Mouse (Mus musculus): ENCODE data around the gene Trim7.
"Not testable (repeated sequence)": the region's sequence is repeated elsewhere in the genome, so short reads cannot be mapped to it uniquely, and the experiment has no call there.

The Trim7 gene

GRCm38 (mm10) chr11:48852624-48853473 lies 26.9 kb downstream of the Trim7 start:
- no peak for DNase-seq

GRCm38 (mm10) chr11:48853474-48854180 lies 27.7 kb downstream of the Trim7 start:
- peak; percentile 89 for DNase-seq

- peak; percentile 69 for DNase-seq
Measured at GRCm38 (mm10) chr11:48859014-48859413, 33.1 kb downstream of the Trim7 start.

DNA sequence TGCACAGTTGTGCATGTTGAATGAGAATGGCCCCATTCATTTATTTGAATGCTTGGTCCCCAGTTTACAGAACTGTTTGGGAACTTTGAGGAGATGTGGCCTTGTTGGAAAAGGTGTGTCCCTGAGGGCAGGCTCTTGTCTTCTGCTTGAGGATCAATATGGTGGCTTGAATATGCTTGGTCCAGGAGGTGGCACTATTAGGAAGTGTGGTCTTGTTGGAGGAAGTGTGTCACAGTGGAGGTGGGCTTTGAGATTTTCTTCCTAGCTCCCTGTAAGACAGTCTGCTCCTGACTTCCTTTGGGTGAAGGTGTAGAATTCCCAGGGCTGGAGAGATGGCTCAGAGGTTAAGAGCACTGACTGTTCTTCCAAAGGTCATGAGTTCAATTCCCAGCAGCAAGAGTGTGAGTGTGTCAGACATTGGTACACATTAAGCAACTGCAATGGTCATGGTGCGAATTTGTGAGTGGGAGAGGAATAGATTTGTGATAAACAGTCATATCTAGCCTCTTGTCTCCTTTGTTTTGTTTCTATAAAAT lies 36.9 kb downstream of the Trim7 start:
- no peak for DNase-seq

DNA sequence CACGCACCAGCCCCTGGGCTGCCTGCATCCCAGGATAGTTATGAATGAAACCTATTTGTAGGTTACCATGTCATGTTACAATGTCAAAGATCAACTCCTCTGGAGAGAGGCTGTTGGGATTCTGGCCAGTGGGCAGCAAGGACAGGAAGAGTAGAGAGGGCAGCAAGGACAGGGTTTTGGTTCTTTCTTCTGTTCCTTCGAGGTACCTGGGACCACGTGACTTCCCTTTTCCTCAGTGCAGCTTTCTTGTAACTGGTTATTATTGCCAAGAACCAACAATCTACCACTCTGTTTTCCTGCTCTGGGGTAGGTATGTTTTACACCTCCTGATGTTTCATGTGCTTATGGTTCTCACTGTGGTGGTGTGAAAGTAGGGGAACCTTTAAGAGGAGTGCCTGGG lies 37.9 kb downstream of the Trim7 start:
- DNase-seq = no peak

- DNase-seq = no peak
Measured at GRCm38 (mm10) chr11:48866481-48866880, 40.5 kb downstream of the Trim7 start.

DNA sequence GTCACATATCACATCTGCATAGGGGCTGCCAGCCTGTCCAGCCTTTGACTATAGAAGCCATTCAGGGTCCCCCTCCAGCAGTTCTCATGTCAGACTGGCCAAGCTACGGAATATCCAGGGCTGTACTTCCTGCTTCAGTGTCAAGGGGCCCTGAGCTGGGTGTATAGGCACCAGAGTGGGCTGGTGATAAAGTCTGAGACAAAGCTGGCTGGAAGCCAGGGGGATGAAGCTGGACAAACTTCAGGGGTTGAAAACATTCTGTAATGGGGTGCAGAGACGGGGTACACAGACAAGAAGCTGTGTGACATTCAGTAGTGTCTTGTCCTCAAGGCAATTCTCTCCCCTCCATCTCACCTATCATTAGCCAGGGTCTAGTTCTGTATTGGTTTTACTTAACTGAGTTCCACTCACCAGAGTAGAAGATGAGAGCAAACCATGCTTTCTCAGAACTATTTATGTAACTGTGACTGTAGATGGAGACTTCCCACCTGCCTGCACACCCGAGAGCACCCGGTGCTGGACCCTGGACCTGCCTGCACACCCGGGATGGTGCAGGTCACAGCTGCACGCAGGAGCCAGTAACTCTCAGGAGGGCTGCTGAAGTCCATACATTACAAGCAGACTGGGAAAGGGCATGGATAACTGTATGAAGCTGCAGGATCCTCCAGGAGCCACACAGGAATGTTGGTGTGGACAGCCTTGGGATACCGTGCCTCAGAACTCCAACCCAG lies 43.6 kb downstream of the Trim7 start:
- DNase-seq = peak; percentile 42

DNA sequence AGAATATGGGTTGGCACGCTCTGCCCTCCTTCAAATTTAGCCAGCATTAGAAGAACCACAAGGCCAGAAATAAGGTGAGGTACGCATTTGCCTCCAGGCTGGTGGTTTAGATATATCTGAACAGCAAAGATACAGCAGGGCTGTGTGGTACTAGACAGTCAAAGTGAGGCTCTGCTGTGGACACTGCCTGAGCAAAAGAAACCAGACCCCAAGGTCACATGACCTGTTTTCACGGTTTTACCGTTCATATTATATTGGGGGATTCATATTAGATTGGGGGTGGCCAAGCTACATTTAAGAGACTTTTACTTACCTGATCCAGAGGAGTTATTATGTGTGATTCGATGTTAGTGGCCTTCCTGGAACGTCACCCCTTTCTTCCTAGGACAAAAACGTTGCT lies 44.8 kb downstream of the Trim7 start:
- DNase-seq = peak; percentile 36

- peak; percentile 78 for DNase-seq
Measured at GRCm38 (mm10) chr11:48871201-48871772, 45.3 kb downstream of the Trim7 start, which contains the start of gene Irgm1. Gene Irgm1 (minus strand): TSS chr11:48871683.

DNA sequence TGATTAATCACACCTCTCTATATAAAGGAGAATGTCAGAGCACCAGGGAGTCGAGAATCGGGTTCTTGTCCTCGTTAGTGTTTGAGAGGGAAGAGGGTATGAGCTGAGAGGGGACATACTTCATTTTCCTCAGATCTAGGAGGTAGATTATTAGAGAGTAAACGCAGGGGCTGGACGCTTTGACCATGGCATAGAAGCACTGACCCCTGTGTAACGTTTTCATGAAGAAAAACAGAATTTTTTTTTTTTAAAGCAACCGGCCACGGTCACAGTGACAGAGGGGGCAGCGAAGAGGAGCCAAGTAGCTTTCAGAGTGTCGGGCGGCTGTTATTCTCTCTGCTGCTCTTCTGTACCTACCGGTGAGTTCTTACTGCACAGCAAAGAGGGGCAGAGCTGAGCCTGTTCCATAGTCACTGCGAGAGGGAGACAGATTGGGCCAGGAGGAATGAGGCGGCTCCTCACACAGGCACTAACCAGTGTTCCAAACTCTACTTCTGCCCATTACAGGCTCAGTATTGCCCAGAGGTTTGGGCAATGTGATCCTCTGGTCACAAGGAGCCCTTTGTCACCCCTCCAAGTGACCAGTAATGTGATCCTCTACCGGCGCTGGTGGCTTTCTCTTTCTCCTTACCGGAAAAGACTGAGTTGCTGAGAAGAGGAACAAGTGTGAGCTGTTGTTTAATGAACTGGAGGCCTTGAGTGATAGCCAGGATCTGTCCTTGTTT lies 46.0 kb downstream of the Trim7 start:
- peak; percentile 62 for DNase-seq

DNA sequence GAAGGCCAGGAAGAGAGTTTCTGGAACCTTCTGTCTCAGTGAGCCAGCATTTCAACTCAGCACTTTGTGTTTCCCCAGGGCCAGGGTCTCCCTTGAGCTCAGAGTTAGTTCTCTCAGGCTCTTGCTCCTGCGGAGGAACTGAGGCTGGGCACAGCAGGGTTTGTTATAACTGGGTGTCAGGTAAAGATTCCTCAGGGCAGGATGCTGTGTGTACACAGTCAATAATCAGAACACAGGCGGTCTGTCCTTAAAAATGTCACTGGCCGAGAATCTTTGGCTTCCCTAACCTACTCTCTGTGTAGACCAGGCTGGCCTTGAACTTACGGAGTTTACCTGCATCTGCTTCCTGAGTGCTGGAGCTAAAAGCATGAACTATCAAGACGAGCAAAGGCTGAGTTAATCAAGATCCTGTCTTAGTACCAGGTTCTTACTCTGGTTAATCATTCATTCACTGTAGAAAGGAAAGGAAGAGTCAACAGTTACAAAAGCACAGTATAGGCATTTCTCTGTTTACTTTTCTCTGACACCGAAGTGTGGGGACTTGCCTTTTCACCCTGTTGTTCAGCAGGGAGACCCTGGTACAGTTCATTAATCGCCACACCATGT lies 46.9 kb downstream of the Trim7 start:
- no peak for DNase-seq

GRCm38 (mm10) chr11:48873591-48874290 lies 47.8 kb downstream of the Trim7 start:
- no peak for DNase-seq

GRCm38 (mm10) chr11:48874465-48874864 lies 48.5 kb downstream of the Trim7 start:
- peak; percentile 79 for DNase-seq

GRCm38 (mm10) chr11:48875343-48875837 lies 49.5 kb downstream of the Trim7 start:
- not testable (repeated sequence) for DNase-seq

DNA sequence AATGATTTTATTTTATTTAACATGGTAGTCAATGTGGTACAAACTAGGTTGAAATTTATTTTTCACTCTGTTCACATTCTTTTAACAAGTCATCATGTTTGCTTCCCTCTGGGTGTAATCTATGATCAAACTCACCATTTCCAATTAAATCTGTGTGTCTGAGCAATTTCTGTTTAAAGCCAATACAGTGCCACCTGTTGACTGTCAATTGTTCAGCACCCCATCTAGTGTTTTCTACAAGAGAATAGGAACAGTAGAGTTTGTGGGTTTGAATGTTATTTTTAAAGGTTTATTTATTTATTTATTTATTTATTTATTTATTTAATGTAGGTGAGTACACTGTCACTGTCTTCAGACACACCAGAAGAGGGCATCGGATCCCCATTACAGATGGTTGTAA lies 50.7 kb downstream of the Trim7 start:
- no peak for DNase-seq

DNA sequence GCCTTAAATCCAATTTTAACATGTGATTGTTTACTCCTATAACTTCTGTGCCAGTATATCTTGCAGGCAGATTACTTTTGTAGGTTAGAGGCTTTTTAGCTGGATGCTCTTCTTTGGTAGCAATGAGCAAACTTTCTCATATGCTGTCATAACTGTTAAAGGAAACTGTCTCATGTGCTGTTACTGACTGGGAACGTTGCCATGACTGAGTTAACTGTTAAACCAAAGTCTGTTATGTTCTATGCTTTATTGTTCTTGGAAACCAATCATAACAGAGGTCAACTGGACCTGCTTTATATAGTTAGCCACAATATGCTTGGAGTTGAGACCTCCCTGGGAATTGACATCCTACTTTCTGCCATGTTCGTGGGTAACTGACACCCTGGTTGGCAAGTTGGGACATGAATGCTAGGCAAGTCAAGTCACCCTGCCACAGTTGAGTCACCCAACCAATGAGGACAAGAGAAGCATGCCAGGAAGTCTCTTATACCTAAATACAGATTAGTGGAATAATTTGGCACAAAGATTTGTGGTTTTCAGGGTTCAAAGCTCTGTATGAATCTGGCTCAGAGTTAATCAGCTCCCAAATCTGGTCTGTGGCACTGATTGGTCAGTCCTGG lies 73.0 kb downstream of the Trim7 start:
- no peak for DNase-seq

DNA sequence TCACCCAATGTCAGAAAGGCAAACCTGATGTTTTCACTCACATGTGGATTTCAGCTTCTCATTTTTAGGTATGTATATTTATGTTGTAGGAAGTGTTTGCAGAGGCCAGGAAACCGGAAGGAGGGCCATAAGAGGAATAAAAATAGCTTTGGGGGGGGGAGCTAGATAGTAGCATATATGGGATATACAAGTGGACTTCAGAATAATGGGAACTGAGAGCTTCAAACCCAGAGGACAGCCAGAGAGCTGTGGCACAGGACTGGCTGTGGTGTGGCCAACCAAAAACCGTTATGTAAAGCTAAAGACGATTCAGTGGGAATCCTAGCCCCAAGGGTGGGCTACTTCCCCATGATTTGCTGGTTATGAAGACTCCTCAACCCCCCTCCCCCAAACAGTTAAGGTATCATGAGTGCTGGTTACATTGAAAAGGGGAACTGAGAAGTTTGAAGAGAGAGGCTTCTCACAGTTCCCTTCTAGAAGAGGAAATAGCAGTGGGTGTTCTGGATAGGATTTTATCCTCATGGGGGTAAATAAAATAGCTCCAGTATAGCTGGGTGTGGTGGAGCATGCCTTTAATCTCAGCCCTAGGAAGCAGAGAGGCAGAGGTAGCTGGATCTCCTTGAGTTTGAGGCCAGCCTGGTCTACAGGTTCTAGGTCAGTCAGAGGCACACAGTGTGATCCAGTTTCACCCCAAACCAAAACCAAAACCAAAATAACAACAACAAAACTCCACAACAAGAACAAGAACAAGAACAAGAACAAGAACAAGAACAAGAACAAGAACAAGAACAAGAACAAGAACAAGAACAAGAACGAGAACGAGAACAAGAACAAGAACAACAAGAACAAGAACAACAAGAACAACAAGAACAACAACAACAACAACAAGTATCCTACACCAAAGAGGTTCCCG lies 75.0 kb downstream of the Trim7 start:
- DNase-seq = not testable (repeated sequence)

- DNase-seq = not testable (repeated sequence)
Measured at GRCm38 (mm10) chr11:48901567-48901930, 75.6 kb downstream of the Trim7 start.
